Mouse (Mus musculus) stomach, postnatal 0 days (tissue): Measurements from ENCODE around the gene Pitpna.

Experiments
- CTCF ChIP-seq: IDR thresholded peaks from 2 replicates; pipeline ENCODE4 v1.5.1; 2016; ENCODE audit warnings: antibody characterized with exemption, low read depth, mild to moderate bottlenecking, moderate library complexity
- EP300 ChIP-seq: optimal IDR thresholded peaks from 2 replicates; pipeline ENCODE3; 2016; ENCODE audit warnings: antibody characterized with exemption

DNA sequence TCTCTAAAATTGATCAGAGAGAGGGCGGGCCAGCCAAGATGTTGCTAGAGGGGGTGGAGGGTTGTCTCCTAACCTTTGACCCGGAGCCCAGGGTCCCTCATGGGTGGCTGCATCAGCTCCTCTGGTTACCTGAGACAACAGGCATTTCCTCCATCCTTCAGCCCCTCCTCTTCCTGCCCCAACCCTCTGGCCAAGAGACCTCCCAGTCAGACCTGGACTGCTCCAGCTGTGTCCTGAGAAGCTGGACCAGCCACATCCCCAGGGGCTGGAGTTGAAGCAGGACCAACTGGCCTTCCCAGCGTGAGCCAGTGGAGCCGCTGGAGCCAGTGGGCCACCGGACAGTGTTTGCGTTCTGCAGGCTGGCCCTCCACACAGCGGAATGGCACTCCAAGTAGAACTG, 62.4 kb downstream of the Pitpna start, which contains the start of gene Myo1c:
- TF ChIP-seq CTCF (no peak), EP300 (no peak)
